Mouse (Mus musculus): ENCODE measurements at regions not wholly inside any gene's neighbourhood (a gene's known extent, or its start where the extent isn't known, plus 50 kb on each side); places are given as distances from the start of the nearest gene placed in this dataset.

DNA sequence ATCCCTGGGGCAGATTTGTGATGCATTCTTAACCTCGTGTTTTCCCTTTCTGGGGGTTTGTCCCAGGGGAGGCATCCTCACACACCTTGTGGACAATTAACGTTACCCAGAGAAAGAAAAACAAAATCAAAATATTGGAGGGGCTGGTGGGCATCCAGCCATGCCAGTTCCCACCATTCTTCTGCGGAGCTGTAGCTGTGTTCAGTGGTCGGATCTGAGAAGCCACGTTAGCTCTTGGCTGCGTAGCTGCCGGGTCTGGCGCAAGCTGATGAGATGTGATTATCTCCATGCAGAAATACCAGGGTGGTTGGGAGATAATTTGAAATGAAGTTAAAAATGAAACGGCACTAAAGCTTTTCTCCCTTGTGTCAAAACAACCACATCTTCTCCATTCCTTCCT, 525.4 kb upstream of the Sall1 start:
- DNase-seq, result no peak
- Histone ChIP-seq H3K27me3 (ENCODE audit: insufficient read depth, low read length) (peaks cover 34% of the 10 kb centered on the region), H3K9ac (no peak overlapping the region), H3K27ac (ENCODE audit: low read depth, low read length) (no peak overlapping the region), H3K4me3 (ENCODE audit: low read depth, low read length) (no peak overlapping the region), H3K4me1 (ENCODE audit: insufficient read depth) (peaks cover 7% of the 10 kb centered on the region; the same call in 1 of the 2 replicates), H3K36me3 (ENCODE audit: insufficient read depth) (no peaks in the 10 kb centered on the region), H3K9me3 (ENCODE audit: low read length) (no peaks in the 10 kb centered on the region), H3K4me2 (ENCODE audit: low read depth) (peak overlapping the region; percentile 26)
- no peak for TF ChIP-seq CTCF (IDR thresholded peaks at IDR 0.05; ENCODE audit: low read depth)
- WGBS, result 29% methylated on average over 9 of the region's 9 CpGs
- no peak for ATAC-seq

- WGBS, result 37% methylated on average over 7 of the region's 7 CpGs
- Histone ChIP-seq H3K9me3 (ENCODE audit: low read length) (no peaks in the 10 kb centered on the region), H3K4me1 (ENCODE audit: insufficient read depth) (peaks cover 7% of the 10 kb centered on the region; the same call in 1 of the 2 replicates), H3K27me3 (ENCODE audit: insufficient read depth, low read length) (peaks cover 33% of the 10 kb centered on the region), H3K4me3 (ENCODE audit: low read depth, low read length) (no peak overlapping the region), H3K36me3 (ENCODE audit: insufficient read depth) (no peaks in the 10 kb centered on the region), H3K27ac (ENCODE audit: low read depth, low read length) (no peak overlapping the region), H3K4me2 (ENCODE audit: low read depth) (no peak overlapping the region), H3K9ac (no peak overlapping the region)
- ATAC-seq (no peak), DNase-seq (no peak)
- no peak for TF ChIP-seq CTCF (IDR thresholded peaks at IDR 0.05; ENCODE audit: low read depth)
These were observed 524.7 kb upstream of the Sall1 start for GRCm38 (mm10) chr8:89568641-89569040.

DNA sequence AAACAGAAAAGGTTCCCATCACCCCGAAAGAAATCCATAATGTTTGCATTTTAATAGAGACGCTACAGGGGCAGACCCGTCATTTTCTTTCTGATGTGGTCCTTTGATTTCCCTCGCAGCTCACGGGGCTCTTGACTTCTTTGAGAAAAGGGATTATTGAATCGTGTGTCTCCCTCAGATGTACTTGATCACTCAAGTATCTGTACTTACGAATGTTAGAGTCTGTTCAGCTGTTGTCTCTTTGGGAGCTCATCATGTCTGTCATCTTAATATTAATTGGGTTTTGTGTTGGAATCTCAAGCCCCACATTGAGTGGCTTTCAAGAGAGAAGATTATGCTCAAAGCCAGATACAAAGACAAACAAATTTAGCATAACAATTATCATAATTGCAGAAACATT, 523.0 kb upstream of the Sall1 start:
- WGBS, result 43% methylated on average over 7 of the region's 7 CpGs
- H3K9ac ChIP-seq, result no peak overlapping the region
- peaks cover 17% of the 10 kb centered on the region for H3K27me3 ChIP-seq (ENCODE audit: insufficient read depth, low read length)
- H3K36me3 ChIP-seq (ENCODE audit: insufficient read depth), result no peaks in the 10 kb centered on the region
- no peak for TF ChIP-seq CTCF (IDR thresholded peaks at IDR 0.05; ENCODE audit: low read depth)
- H3K4me3 ChIP-seq (ENCODE audit: low read depth, low read length), result no peak overlapping the region
- H3K4me2 ChIP-seq (ENCODE audit: low read depth), result no peak overlapping the region
- H3K4me1 ChIP-seq (ENCODE audit: insufficient read depth), result peaks cover 7% of the 10 kb centered on the region; the same call in 1 of the 2 replicates
- H3K27ac ChIP-seq (ENCODE audit: low read depth, low read length), result no peak overlapping the region
- ATAC-seq (no peak), DNase-seq (no peak)
- H3K9me3 ChIP-seq (ENCODE audit: low read length), result no peaks in the 10 kb centered on the region

GRCm38 (mm10) chr8:89566461-89566860, 522.5 kb upstream of the Sall1 start:
- no peak for TF ChIP-seq CTCF (IDR thresholded peaks at IDR 0.05; ENCODE audit: low read depth)
- ATAC-seq, result no peak
- no peaks in the 10 kb centered on the region for H3K36me3 ChIP-seq (ENCODE audit: insufficient read depth)
- H3K9ac ChIP-seq, result no peak overlapping the region
- WGBS, result 57% methylated on average over 4 of the region's 4 CpGs
- H3K4me2 ChIP-seq (ENCODE audit: low read depth), result no peak overlapping the region
- no peak overlapping the region for H3K4me3 ChIP-seq (ENCODE audit: low read depth, low read length)
- no peak for DNase-seq
- no peak overlapping the region for H3K27ac ChIP-seq (ENCODE audit: low read depth, low read length)
- H3K9me3 ChIP-seq (ENCODE audit: low read length), result no peaks in the 10 kb centered on the region
- peaks cover 7% of the 10 kb centered on the region; the same call in 1 of the 2 replicates for H3K4me1 ChIP-seq (ENCODE audit: insufficient read depth)
- peaks cover 16% of the 10 kb centered on the region for H3K27me3 ChIP-seq (ENCODE audit: insufficient read depth, low read length)

- TF ChIP-seq CTCF (IDR thresholded peaks at IDR 0.05; ENCODE audit: low read depth), result no peak
- DNase-seq, result no peak
- Histone ChIP-seq H3K36me3 (ENCODE audit: insufficient read depth) (no peaks in the 10 kb centered on the region), H3K4me1 (ENCODE audit: insufficient read depth) (peaks cover 7% of the 10 kb centered on the region; the same call in 1 of the 2 replicates), H3K4me3 (ENCODE audit: low read depth, low read length) (no peak overlapping the region), H3K9ac (no peak overlapping the region), H3K27me3 (ENCODE audit: insufficient read depth, low read length) (peaks cover 16% of the 10 kb centered on the region), H3K27ac (ENCODE audit: low read depth, low read length) (no peak overlapping the region), H3K9me3 (ENCODE audit: low read length) (no peaks in the 10 kb centered on the region), H3K4me2 (ENCODE audit: low read depth) (no peak overlapping the region)
- 35% methylated on average over 9 of the region's 9 CpGs for WGBS
- ATAC-seq, result no peak; the same call in 1 of the 2 replicates
These were observed 521.3 kb upstream of the Sall1 start for GRCm38 (mm10) chr8:89565147-89565826.

DNA sequence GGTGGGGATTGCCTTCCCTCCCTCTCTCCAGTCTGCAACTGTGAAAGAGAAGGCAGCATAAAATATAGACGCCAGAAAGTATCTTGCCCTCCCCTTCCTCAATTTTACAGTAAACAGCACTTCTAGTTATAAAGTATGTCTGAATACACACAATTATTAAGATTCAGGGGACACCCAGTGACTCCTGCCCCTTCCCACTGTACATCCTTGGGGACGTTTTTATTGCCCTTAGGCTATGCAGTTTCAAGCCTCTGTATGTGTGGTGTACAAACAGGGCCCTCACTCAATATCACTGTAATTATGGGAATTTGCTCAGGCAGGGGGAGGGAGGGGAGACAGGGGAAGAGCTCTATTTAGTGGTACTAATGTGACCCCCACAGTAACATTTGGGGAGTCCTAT, 519.6 kb upstream of the Sall1 start:
- no peak for TF ChIP-seq CTCF (IDR thresholded peaks at IDR 0.05; ENCODE audit: low read depth)
- DNase-seq (no peak), ATAC-seq (no peak)

GRCm38 (mm10) chr8:89562597-89562996, 518.6 kb upstream of the Sall1 start:
- Histone ChIP-seq H3K4me2 (ENCODE audit: low read depth) (no peak overlapping the region), H3K27ac (ENCODE audit: low read depth, low read length) (no peak overlapping the region), H3K9ac (no peak overlapping the region), H3K36me3 (ENCODE audit: insufficient read depth) (no peaks in the 10 kb centered on the region), H3K4me3 (ENCODE audit: low read depth, low read length) (no peak overlapping the region), H3K9me3 (ENCODE audit: low read length) (no peaks in the 10 kb centered on the region), H3K27me3 (ENCODE audit: insufficient read depth, low read length) (peaks cover 13% of the 10 kb centered on the region; the same call in 1 of the 2 replicates), H3K4me1 (ENCODE audit: insufficient read depth) (no peaks in the 10 kb centered on the region)
- WGBS, result 63% methylated on average over 8 of the region's 8 CpGs
- no peak for DNase-seq
- no peak for ATAC-seq
- TF ChIP-seq CTCF (IDR thresholded peaks at IDR 0.05; ENCODE audit: low read depth), result no peak

More for the DNA sequence above, 519.6 kb upstream of the Sall1 start:
- H3K36me3 ChIP-seq (ENCODE audit: insufficient read depth), result no peaks in the 10 kb centered on the region
- H3K9me3 ChIP-seq (ENCODE audit: low read length), result no peaks in the 10 kb centered on the region
- 61% methylated on average over 2 of the region's 2 CpGs for WGBS
- peaks cover 16% of the 10 kb centered on the region for H3K27me3 ChIP-seq (ENCODE audit: insufficient read depth, low read length)
- no peak overlapping the region for H3K4me3 ChIP-seq (ENCODE audit: low read depth, low read length)
- H3K4me1 ChIP-seq (ENCODE audit: insufficient read depth), result no peaks in the 10 kb centered on the region
- H3K4me2 ChIP-seq (ENCODE audit: low read depth), result no peak overlapping the region
- H3K27ac ChIP-seq (ENCODE audit: low read depth, low read length), result no peak overlapping the region
- no peak overlapping the region for H3K9ac ChIP-seq

Data from forebrain, postnatal 0 days (tissue).